Comparison of ENCODE assay signal across 18 mouse cellular contexts in genomic region chr19:55722376-55722775, GRCm38 (mm10). TPM values are rescaled to one million over a fixed set of nuclear protein-coding genes. Genes with fewer than 3 reads are reported as not detected.
DNase-seq lines count a peak whose midpoint lies in the region; ATAC-seq lines count a peak whose summit lies in the region.
"Had no signal": no experiment of that assay in that cellular context is flagged by ENCODE, and none has a peak within 500 bp of the region (broad histone marks: within the 10 kb centered on the region; RNA-seq: fewer than 3 reads in every experiment).

No protein-coding gene starts in this region.

- no peaks in the 10 kb centered on the region; the same call in 1 of the 2 replicates for H3K9me3 ChIP-seq in forebrain, embryonic 10.5 days
- no peaks in the 10 kb centered on the region for H3K9me3 ChIP-seq in forebrain, embryonic 13.5 days (replicated peaks)
- no peaks in the 10 kb centered on the region; the same call in 1 of the 2 replicates for H3K9me3 ChIP-seq in midbrain, embryonic 10.5 days (replicated peaks)
- H3K9me3 ChIP-seq in midbrain, embryonic 14.5 days (ENCODE audit: control insufficient read depth, low read length), result no peaks in the 10 kb centered on the region
- no peaks in the 10 kb centered on the region for H3K9me3 ChIP-seq in limb, embryonic 11.5 days (ENCODE audit: control insufficient read depth, low read length)
- H3K9me3 ChIP-seq: forebrain, embryonic 15.5 days; liver, embryonic 15.5 days; midbrain, embryonic 13.5 days had no signal

- no peak for ATAC-seq in forebrain, embryonic 13.5 days
- ATAC-seq in midbrain, embryonic 14.5 days (ENCODE audit: low FRiP score, low TSS enrichment), result no peak
- ATAC-seq in limb, embryonic 11.5 days (ENCODE audit: insufficient number of reproducible peaks, low FRiP score, low TSS enrichment, low read depth), result no peak
- no peak for ATAC-seq in cerebellum, adult (ENCODE audit: insufficient number of reproducible peaks, low FRiP score, low TSS enrichment)
- ATAC-seq: activated CD4-positive, CD25-positive, alpha-beta regulatory T cell, adult 4 months; CD4-positive, CD25-positive, alpha-beta regulatory T cell, adult 4 months; forebrain, embryonic 15.5 days; inflammation-experienced regulatory T-cells, adult 6 months; midbrain, embryonic 13.5 days had no signal

- H3K4me2 ChIP-seq in forebrain, embryonic 13.5 days, result no peak overlapping the region
- H3K4me2 ChIP-seq in midbrain, embryonic 14.5 days (ENCODE audit: low read length), result no peak overlapping the region
- H3K4me2 ChIP-seq in limb, embryonic 11.5 days (ENCODE audit: low read depth, severe bottlenecking), result no peak overlapping the region
- H3K4me2 ChIP-seq: forebrain, embryonic 15.5 days; limb, embryonic 13.5 days; liver, embryonic 15.5 days; midbrain, embryonic 13.5 days had no signal

- 33% methylated on average over 6 of the region's 6 CpGs for WGBS in forebrain, embryonic 10.5 days
- WGBS in forebrain, embryonic 13.5 days, result 43% methylated on average over 6 of the region's 6 CpGs
- whole genome bisulfite sequencing in midbrain, embryonic 10.5 days, result 32% methylated on average over 6 of the region's 6 CpGs
- 26% methylated on average over 6 of the region's 6 CpGs for WGBS in midbrain, embryonic 14.5 days
- WGBS in limb, embryonic 11.5 days, result 18% methylated on average over 6 of the region's 6 CpGs

- no peak for DNase-seq in forebrain, embryonic 10.5 days (ENCODE audit: extremely low spot score, low spot score)
- DNase-seq in midbrain, embryonic 10.5 days (ENCODE audit: low spot score), result no peak
- no peak for DNase-seq in midbrain, embryonic 14.5 days
- DNase-seq in limb, embryonic 11.5 days (ENCODE audit: low spot score), result no peak
- no peak for DNase-seq in right cerebral cortex, postnatal 4 days
- DNase-seq in urinary bladder, adult 2 months (ENCODE audit: low spot score), result no peak
- DNase-seq: cerebellum, postnatal 14 days; kidney, postnatal 14 days; lung, postnatal 14 days had no signal

- no peak overlapping the region for H3K4me3 ChIP-seq in forebrain, embryonic 10.5 days
- no peak overlapping the region for H3K4me3 ChIP-seq in forebrain, embryonic 13.5 days
- no peak overlapping the region for H3K4me3 ChIP-seq in midbrain, embryonic 10.5 days
- H3K4me3 ChIP-seq in midbrain, embryonic 14.5 days (replicated peaks; ENCODE audit: low read depth, low read length), result no peak overlapping the region
- no peak overlapping the region for H3K4me3 ChIP-seq in limb, embryonic 11.5 days (ENCODE audit: low read depth, low read length)
- H3K4me3 ChIP-seq: forebrain, embryonic 15.5 days; limb, embryonic 13.5 days; liver, embryonic 15.5 days; midbrain, embryonic 13.5 days had no signal

- H3K27ac ChIP-seq in forebrain, embryonic 10.5 days, result peak overlapping the region; percentile 44; the same call in 1 of the 2 replicates
- no peak overlapping the region for H3K27ac ChIP-seq in forebrain, embryonic 13.5 days
- H3K27ac ChIP-seq in midbrain, embryonic 10.5 days (replicated peaks), result peak overlapping the region; percentile 52
- no peak overlapping the region for H3K27ac ChIP-seq in midbrain, embryonic 14.5 days (replicated peaks; ENCODE audit: low read depth, low read length)
- H3K27ac ChIP-seq in limb, embryonic 11.5 days (replicated peaks; ENCODE audit: low read depth, low read length), result 0 out of 2 replicates have a peak overlapping the region, but pooled peaks have one; percentile 21
- H3K27ac ChIP-seq: forebrain, embryonic 15.5 days; limb, embryonic 13.5 days; liver, embryonic 15.5 days; midbrain, embryonic 13.5 days had no signal

- no peaks in the 10 kb centered on the region for H3K36me3 ChIP-seq in forebrain, embryonic 10.5 days (replicated peaks)
- no peaks in the 10 kb centered on the region for H3K36me3 ChIP-seq in forebrain, embryonic 13.5 days (ENCODE audit: poor library complexity, severe bottlenecking)
- no peaks in the 10 kb centered on the region for H3K36me3 ChIP-seq in midbrain, embryonic 10.5 days
- no peaks in the 10 kb centered on the region for H3K36me3 ChIP-seq in midbrain, embryonic 14.5 days (ENCODE audit: control insufficient read depth, insufficient read depth, low read length)
- H3K36me3 ChIP-seq in limb, embryonic 11.5 days (ENCODE audit: control insufficient read depth, insufficient read depth, low read length), result no peaks in the 10 kb centered on the region
- H3K36me3 ChIP-seq: forebrain, embryonic 15.5 days; limb, embryonic 13.5 days; liver, embryonic 15.5 days; midbrain, embryonic 13.5 days had no signal

- H3K9ac ChIP-seq in forebrain, embryonic 13.5 days, result no peak overlapping the region
- H3K9ac ChIP-seq in midbrain, embryonic 14.5 days (replicated peaks; ENCODE audit: low read length), result no peak overlapping the region
- H3K9ac ChIP-seq in limb, embryonic 11.5 days (ENCODE audit: low read length), result peak overlapping the region; percentile 27; the same call in 1 of the 2 replicates
- H3K9ac ChIP-seq: forebrain, embryonic 15.5 days; limb, embryonic 13.5 days; liver, embryonic 15.5 days; midbrain, embryonic 13.5 days had no signal

- H3K27me3 ChIP-seq in forebrain, embryonic 10.5 days (ENCODE audit: poor library complexity, severe bottlenecking), result 0 out of 2 replicates have a peak, but pooled peaks cover 16% of the 10 kb centered on the region
- H3K27me3 ChIP-seq in forebrain, embryonic 13.5 days, result 0 out of 2 replicates have a peak, but pooled peaks cover 2% of the 10 kb centered on the region
- H3K27me3 ChIP-seq in midbrain, embryonic 10.5 days (ENCODE audit: low read depth, poor library complexity, severe bottlenecking), result no peaks in the 10 kb centered on the region
- no peaks in the 10 kb centered on the region for H3K27me3 ChIP-seq in midbrain, embryonic 14.5 days (ENCODE audit: control insufficient read depth, insufficient read depth, low read length)
- no peaks in the 10 kb centered on the region for H3K27me3 ChIP-seq in limb, embryonic 11.5 days (ENCODE audit: control insufficient read depth, insufficient read depth, low read length)
- H3K27me3 ChIP-seq: forebrain, embryonic 15.5 days; limb, embryonic 13.5 days; liver, embryonic 15.5 days had no signal

- H3K4me1 ChIP-seq in forebrain, embryonic 10.5 days, result peaks cover 16% of the 10 kb centered on the region
- no peaks in the 10 kb centered on the region for H3K4me1 ChIP-seq in forebrain, embryonic 13.5 days
- peaks cover 19% of the 10 kb centered on the region for H3K4me1 ChIP-seq in midbrain, embryonic 10.5 days
- no peaks in the 10 kb centered on the region for H3K4me1 ChIP-seq in midbrain, embryonic 14.5 days (ENCODE audit: control insufficient read depth, insufficient read depth, low read length)
- peaks cover 7% of the 10 kb centered on the region; the same call in 1 of the 2 replicates for H3K4me1 ChIP-seq in limb, embryonic 11.5 days (ENCODE audit: control insufficient read depth, insufficient read depth, low read length)
- H3K4me1 ChIP-seq: forebrain, embryonic 15.5 days; midbrain, embryonic 13.5 days had no signal

RNA-seq across cellular contexts. Expression of gene Tcf7l2, which starts 19.2 kb away (rescaled TPM):
- polyA plus RNA-seq in forebrain, embryonic 10.5 days (2016; fragmentation: Nextera tagmentation; extraction: Ambion mirVana), result 96.2 and 105 TPM in 2 replicates
- polyA plus RNA-seq in forebrain, embryonic 13.5 days (2015; fragmentation: Nextera tagmentation; extraction: Ambion mirVana), result 130 and 215 TPM in 2 replicates
- 180 and 255 TPM in 2 replicates for polyA plus RNA-seq in midbrain, embryonic 10.5 days (2016; fragmentation: Nextera tagmentation; extraction: Ambion mirVana)
- 720 and 768 TPM in 2 replicates for polyA plus RNA-seq in midbrain, embryonic 14.5 days (2014; fragmentation: Nextera tagmentation; extraction: Ambion mirVana)
- 225 and 233 TPM in 2 replicates for polyA plus RNA-seq in limb, embryonic 11.5 days (2014; fragmentation: Nextera tagmentation; extraction: Ambion mirVana)
- polyA plus RNA-seq in urinary bladder, adult 2 months (2012; rRNA removed), result 15.7 and 23.2 TPM in 2 replicates

Comparison
In these comparisons a context has a peak if more than half of its experiments do, and no peak if none do; other contexts are left out.
1. H3K27ac ChIP-seq: peak in forebrain, embryonic 10.5 days (single experiment), midbrain, embryonic 10.5 days (single experiment) and limb, embryonic 11.5 days (single experiment); none in forebrain, embryonic 13.5 days (single experiment) and midbrain, embryonic 14.5 days (single experiment).